Mouse (Mus musculus): ENCODE results near the gene Ifi207.
"Not testable (repeated sequence)": the region's sequence is repeated elsewhere in the genome, so short reads cannot be mapped to it uniquely, and the experiment has no call there.

Gene Ifi207

DNA sequence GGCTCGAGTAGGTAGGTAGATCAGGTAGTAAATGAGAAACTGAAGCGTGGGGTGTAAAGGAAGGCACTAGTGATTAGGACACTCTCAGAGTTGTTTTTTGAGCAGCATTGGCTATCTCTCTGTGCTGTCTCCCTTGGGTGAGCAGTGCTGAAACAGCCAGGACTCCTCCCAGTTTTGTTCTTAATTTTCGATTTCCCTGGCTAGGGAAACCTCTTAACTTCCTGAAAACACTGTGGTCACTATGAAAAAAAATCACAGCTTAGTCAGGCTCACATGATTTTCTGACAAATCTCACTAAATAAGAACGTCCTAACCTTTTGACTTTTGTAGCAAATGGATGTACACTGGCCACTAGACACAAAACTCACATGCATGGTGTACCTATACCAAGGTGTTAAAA lies at the start of gene Ifi207:
Gene Ifi207, minus strand, starts transcription at position 92 of the 400 bp plus-strand sequence.
- POLR2A ChIA-PET: no interaction called here

DNA sequence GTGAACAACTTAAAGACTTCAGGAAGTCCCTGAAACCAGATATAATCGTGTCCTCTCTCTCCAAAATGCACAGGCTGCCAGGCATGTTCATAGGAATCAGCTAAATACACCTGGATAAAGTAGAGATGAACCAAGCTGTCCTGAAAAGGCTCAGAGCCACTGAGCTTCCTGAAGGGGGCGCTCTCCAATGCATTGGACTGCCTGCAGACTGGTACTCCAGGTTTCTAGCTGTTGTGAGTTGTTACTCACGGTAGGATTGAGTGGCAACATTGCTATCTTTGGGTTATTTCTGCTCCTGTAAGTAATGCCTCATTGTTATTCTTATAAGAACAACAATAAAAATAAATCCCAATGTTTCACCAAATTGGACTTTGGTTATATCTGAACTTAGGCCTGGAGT lies 31.9 kb upstream of the Ifi207 start:
- POLR2A ChIA-PET, CTCF ChIA-PET: not testable (repeated sequence)

More for the DNA sequence above, at the start of gene Ifi207:
- CTCF ChIA-PET: no interaction called here

DNA sequence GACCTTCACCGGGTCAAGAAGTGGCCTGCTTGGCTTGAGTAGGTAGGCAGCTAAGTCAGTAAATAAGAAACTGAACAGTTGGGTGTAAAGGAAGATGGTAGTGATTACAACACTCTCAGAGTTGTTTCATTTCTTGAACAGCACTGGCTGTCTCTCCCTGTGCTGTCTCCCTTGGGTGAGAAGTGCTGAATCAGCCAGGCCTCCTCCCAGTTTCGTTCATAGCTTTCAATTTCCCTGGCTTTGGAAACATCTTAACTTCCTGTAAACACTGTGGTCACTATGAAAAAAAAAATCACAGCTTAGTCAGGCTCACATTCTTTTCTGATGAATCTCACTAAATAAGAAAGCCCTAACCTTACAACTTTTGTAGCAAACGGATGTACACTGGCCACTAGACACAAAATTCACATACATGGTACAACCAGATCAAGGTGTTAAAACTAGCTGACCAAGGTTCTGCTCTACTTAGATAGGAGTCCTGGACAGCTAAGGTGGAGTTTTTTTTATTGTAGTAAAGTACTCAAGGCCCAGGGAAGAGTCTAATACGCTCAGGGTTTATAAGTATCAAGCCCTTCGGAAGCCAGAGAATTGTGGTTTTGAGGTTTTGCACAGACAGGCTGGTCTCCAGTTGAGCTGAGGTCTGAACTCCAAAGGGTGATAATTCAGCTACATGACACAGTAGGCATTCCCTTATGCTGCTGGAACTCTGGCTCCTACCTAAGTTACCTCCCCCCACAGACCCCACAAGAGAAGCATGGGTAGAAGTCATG lies 25.5 kb upstream of the Ifi207 start, which contains the start of gene Ifi204:
Gene Ifi204, minus strand, starts transcription at position 96 of the 770 bp plus-strand sequence.
- POLR2A ChIA-PET, CTCF ChIA-PET: not testable (repeated sequence)

DNA sequence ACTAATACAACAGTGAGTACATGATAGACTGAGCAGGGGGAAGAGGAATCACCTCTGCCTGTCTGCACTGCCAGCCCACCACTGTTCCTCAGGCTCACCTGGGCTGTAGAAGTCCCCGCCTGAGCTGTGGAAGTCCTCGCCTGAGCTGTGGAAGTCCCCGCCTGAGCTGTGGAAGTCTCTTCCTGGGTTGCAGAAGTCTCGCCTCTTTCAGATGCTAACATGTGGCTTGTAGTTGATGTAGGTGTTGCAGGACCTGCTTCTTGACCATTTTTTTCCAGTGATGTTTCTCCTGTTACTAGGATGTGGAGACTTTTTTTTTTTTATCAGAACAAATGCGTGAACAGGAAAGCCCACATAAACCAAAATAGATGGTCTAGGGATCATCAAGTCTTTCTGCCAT lies 18.5 kb upstream of the Ifi207 start:
- POLR2A ChIA-PET: interaction anchor here in 1 of 4 experiments (0.7 kb wide), 1 partner anchor 40 kb away, joined by 3 read pairs; no protein-coding TSS in a partner anchor

DNA sequence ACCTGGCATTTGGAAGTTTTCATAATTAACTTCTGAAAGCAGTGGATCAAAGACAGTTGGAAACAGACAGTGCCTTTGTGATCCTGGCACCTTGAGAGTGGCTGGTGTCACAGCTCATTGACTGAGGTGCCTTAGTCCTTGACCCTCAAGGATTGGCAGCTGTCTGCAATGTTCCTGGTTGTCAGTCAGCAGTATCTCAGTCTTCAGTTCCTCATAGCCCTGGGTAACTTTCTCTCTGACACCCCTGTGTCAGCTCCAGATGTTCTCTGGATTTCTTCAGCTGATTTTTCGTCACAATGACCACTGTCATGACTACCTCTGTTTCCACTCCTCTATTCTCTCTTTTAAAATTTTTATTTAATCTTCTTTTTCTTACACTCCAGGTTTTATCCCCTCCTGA lies 715 bp upstream of the Ifi207 start:
- POLR2A ChIA-PET: no interaction called here

More for the DNA sequence above, 18.5 kb upstream of the Ifi207 start:
- CTCF ChIA-PET: not testable (repeated sequence)

DNA sequence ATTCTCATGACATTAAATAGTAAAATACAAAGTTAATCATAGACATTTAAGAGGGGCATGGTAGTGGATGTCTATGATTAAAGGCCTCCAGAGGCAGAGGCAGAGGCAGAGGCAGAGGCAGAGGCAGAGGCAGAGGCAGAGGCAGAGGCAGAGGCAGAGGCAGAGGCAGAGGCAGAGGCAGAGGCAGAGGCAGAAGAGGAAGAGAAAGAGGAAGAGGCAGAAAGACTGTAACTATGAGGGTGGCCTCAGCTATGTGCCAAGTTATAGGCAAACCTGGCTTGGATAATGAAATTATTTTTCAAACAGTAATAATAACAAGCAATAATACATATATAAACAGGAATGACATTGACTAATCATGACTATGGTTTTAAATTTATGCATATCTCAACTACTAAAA lies 1.0 kb downstream of the Ifi207 start:
- ChIA-PET CTCF (no interaction called here), POLR2A (no interaction called here)

More for the DNA sequence above, 715 bp upstream of the Ifi207 start:
- CTCF ChIA-PET: no interaction called here

DNA sequence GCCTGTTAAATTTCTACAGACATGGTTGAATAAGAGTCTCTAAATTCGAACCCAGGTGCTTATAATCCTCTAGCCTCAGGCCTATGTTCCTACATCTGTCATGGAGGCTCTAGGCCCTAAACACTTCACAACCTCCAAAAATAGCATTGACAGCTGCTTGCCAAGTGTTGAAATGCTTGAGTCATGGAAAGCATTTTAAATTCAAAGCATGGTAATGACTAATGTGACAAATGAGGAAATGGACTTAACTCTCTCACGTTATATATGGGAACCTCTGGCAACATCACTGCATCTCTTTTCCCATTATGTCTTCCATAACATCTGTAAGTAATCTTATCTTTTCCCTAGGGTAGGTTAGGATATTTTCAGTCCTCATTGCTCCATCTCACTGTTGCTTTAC lies 4.6 kb downstream of the Ifi207 start:
- POLR2A ChIA-PET: no interaction called here
- CTCF ChIA-PET: no interaction called here

DNA sequence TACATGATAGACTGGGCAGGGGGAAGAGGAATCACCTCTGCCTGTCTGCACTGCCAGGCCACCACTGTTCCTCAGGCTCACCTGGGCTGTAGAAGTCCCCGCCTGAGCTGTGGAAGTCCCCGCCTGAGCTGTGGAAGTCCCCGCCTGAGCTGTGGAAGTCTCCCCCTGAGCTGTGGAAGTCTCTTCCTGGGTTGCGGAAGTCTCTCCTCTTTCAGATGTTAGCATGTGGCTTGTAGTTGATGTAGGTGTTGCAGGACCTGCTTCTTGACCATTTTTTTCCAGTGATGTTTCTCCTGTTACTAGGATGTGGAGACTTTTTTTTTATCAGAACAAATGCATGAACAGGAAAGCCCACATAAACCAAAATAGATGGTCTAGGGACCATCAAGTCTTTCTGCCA lies 6.5 kb downstream of the Ifi207 start:
- CTCF ChIA-PET, POLR2A ChIA-PET: not testable (repeated sequence)

DNA sequence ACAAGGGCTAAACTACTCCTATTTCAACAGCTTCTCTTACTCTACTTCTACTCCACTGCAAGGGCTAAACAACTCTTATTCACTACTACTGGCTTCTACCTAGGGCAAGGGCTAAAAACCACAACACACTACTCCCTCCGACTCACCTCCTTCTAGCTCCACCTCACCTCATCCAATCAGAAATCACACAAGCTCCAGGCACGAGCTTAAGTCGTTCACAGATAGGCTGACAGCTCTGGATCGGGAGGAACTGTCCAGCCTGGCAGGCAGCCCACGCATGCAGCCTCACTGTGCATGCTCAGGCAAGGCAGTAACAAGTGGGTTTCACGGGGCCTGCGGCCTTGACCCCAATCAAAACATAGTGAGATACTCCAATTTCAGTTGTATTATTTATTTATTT lies 8.3 kb downstream of the Ifi207 start:
- CTCF ChIA-PET: no interaction called here
- POLR2A ChIA-PET: no interaction called here

DNA sequence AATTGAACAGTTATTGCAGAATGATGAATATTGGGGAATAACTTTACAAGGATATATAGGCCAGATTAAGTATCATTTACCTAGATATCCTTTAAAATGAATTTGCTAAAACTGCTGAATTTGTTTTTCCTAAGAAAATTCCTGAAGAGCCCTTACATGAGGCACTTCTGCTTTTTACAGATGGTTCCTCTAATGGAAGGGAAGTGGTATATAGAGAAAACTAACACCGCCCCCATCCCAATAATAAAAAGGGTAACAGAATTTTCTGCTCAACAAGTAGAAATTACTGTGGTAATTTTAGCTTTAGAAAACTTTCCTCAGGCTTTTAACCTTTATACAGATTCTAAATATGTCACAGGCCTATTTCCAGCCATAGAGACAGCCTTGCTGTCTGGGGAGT lies 47.3 kb downstream of the Ifi207 start:
- POLR2A ChIA-PET: no interaction called here
- CTCF ChIA-PET: no interaction called here

DNA sequence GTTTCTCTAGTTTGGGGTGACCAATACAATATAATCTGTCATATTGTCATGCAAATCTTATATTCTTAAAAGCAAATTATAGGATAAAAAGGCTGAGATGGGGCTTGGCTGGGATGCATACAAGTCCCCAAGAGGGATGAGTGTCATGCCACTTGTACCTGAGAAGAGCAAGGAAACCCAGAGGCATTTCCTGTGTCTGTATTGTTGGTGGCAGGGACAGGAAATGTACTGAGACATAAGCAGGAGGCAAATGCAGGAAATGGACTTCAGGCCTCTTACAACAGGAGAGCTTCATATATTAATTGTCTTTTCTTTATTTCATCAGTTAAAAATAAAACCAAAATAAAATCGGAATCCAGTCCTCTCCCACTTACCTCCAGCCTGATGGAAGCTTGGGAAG lies 62.9 kb downstream of the Ifi207 start:
- CTCF ChIA-PET, POLR2A ChIA-PET: not testable (repeated sequence)

DNA sequence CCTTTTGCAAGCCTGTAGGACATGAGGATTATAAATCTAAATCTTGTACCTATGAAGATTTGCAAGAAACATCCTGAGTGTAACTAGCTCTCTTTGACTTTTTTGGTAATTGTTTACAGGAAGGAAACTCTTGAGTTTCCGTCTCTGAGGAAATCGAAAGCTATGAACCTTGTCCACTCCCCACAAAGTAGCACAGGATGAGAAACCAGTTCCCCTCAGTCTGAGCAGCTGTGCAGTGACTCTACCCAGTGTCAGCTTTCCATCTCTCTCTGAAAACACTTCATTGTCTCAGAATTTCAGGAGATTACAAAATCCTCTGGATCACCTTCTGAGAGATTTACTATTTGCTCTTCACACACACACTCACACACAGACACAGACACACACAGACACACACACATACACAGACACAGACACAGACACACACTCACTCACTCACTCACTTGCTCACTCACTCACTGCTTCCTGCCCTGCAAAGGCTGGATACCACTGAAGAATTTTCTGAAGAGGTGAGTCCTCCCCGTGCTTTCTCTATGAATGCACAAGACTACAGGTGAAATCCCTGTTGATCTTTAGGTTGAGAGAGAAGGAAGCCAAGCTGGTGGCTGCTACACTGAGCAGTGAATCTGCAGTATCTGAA lies 68.0 kb downstream of the Ifi207 start, which contains the start of gene Ifi208:
Gene Ifi208, plus strand, starts transcription at position 218 of the 640 bp plus-strand sequence.
- POLR2A ChIA-PET: interaction anchor here in 1 of 4 experiments (0.6 kb wide), 1 partner anchor 183 kb away, joined by 4 read pairs; the partner anchor contains the start of gene Ifi206
- CTCF ChIA-PET: not testable (repeated sequence)

Measured in embryonic stem cell, embryonic (primary cell).